Comparison of ENCODE assay signal across 19 mouse cellular contexts in the genomic region with DNA sequence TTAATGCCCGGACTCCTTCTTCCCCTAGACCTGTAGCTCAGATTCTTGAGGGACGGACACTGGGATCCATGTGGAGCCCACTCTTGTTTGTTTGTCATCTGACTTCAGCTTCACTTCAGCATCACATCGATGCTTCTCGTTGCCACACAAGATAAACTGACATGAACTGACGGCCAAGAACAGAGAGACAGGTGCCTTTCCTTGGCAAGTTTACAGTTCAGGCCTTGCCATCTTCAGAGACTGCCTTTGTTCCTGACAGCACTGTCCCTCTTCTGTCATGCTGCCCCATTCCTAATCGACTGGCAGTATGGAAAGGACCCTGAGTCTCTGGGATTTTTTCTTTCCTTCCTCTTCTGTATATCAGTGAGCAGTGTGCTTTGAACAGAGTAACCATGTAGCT. TPM values are rescaled to one million over a fixed set of nuclear protein-coding genes. Genes with fewer than 3 reads are reported as not detected.
DNase-seq lines count a peak whose midpoint lies in the region; TF ChIP-seq lines count a peak whose summit lies in the region.
"Had no signal": no experiment of that assay in that cellular context is flagged by ENCODE, and none has a peak within 500 bp of the region (broad histone marks: within the 10 kb centered on the region; RNA-seq: fewer than 3 reads in every experiment).

No protein-coding gene starts in this region.

- peaks cover 16% of the 10 kb centered on the region for H3K4me1 ChIP-seq in cerebellum, adult 2 months (ENCODE audit: control insufficient read depth, insufficient read depth, low read length)
- H3K4me1 ChIP-seq: forebrain, embryonic 13.5 days; intestine, embryonic 15.5 days had no signal

- no peak overlapping the region for H3K4me3 ChIP-seq in cerebellum, adult 2 months (replicated peaks; ENCODE audit: insufficient read depth, low read depth, low read length)
- H3K4me3 ChIP-seq: forebrain, embryonic 10.5 days; forebrain, embryonic 13.5 days; hindbrain, embryonic 10.5 days; hindbrain, embryonic 13.5 days; intestine, embryonic 15.5 days had no signal

- 24% methylated on average over 6 of the region's 6 CpGs for WGBS in cerebellum, adult 2 months

- H3K27me3 ChIP-seq in cerebellum, adult 2 months (ENCODE audit: control insufficient read depth, insufficient read depth, low read length) = no peaks in the 10 kb centered on the region
- H3K27me3 ChIP-seq: forebrain, embryonic 13.5 days; hindbrain, embryonic 13.5 days; intestine, embryonic 15.5 days had no signal

- no peak for TF ChIP-seq POLR2A in cerebellum, adult 2 months (IDR thresholded peaks at IDR 0.05; ENCODE audit: borderline replicate concordance, insufficient read depth, low read length)

- TF ChIP-seq CTCF in cerebellum, adult 2 months (IDR thresholded peaks at IDR 0.05; ENCODE audit: borderline replicate concordance, insufficient read depth, low read depth, low read length) = no peak

- DNase-seq in cerebellum, adult 18-20 months = peak; percentile 44 to 54
- DNase-seq in cerebellum, adult 8-10 months = no peak
- DNase-seq in cerebellum, adult 2 months = peak in 1 of 2 experiments; percentile 67
- DNase-seq in cerebellum, adult 9-11 months = peak; percentile 47
- peak; percentile 29 to 45 for DNase-seq in cerebellum, postnatal 25 days
- DNase-seq in left cerebral cortex, adult 11 months (ENCODE audit: low spot score) = no peak
- DNase-seq in layer of hippocampus, postnatal 25 days (ENCODE audit: extremely low spot score in 1 of 2, low spot score in 1 of 2) = no peak
- DNase-seq: adrenal gland, adult 8-10 months; adrenal gland, postnatal 25 days; gastrocnemius, postnatal 10 days; gastrocnemius, postnatal 36 days; heart, postnatal 36 days; kidney, adult 18-20 months; kidney, adult 9 months had no signal

- H3K27ac ChIP-seq in cerebellum, adult 2 months (ENCODE audit: insufficient read depth, low read length) = 0 out of 2 replicates have a peak overlapping the region, but pooled peaks have one; percentile 38
- H3K27ac ChIP-seq: forebrain, embryonic 10.5 days; forebrain, embryonic 13.5 days; hindbrain, embryonic 10.5 days; hindbrain, embryonic 13.5 days; intestine, embryonic 15.5 days had no signal

RNA-seq across cellular contexts. Expression of gene Rnf130, which starts 33.9 kb away (rescaled TPM):
- 76.6 and 77.8 TPM in 2 replicates for polyA plus RNA-seq in cerebellum, adult 2 months (2012; rRNA removed)
- 10 to 100 TPM; 80.3 to 81.6 TPM for total RNA-seq in layer of hippocampus, postnatal 25 days (2021)

Comparison
In these comparisons a context has a peak if more than half of its experiments do, and no peak if none do; other contexts are left out.
1. DNase-seq: peak in cerebellum, adult 18-20 months (2 of 2), cerebellum, adult 9-11 months (single experiment) and cerebellum, postnatal 25 days (2 of 2); none in cerebellum, adult 8-10 months (single experiment), left cerebral cortex, adult 11 months (single experiment) and layer of hippocampus, postnatal 25 days (0 of 2).